Mouse (Mus musculus) heart, embryonic 12.5 days (tissue): ENCODE data around the gene Disp2. TPM values are rescaled to one million over a fixed set of nuclear protein-coding genes. Genes with fewer than 3 reads are reported as not detected.

ENCODE experiments used
- ATAC-seq: fragments of 200-750 bp; cut with Nextera tagmentation; 2 replicates; pipeline ENCODE4 v1.8.0; 2017; ENCODE audit warnings: moderate TSS enrichment, moderate library complexity; ENCODE audit not compliant: insufficient number of reproducible peaks, low FRiP score
- H3K27ac ChIP-seq: fragments of 300-500 bp; sonication (generic); 2 replicates; pipeline ENCODE4 v1.5.1; 2016; ENCODE audit warnings: mild to moderate bottlenecking, moderate library complexity; ENCODE audit not compliant: poor library complexity, severe bottlenecking
- H3K27me3 ChIP-seq: fragments of 300-500 bp; sonication (generic); replicated peaks from 2 replicates; pipeline ENCODE4 v1.6.1; 2016; ENCODE audit warnings: mild to moderate bottlenecking, moderate library complexity
- H3K36me3 ChIP-seq: fragments of 300-500 bp; sonication (generic); 2 replicates; pipeline ENCODE4 v1.6.1; 2016; ENCODE audit warnings: mild to moderate bottlenecking, moderate library complexity
- H3K4me1 ChIP-seq: fragments of 300-500 bp; sonication (generic); replicated peaks from 2 replicates; pipeline ENCODE4 v1.6.1; 2016; ENCODE audit warnings: mild to moderate bottlenecking
- H3K4me2 ChIP-seq: fragments of 300-500 bp; sonication (generic); 2 replicates; pipeline ENCODE4 v1.6.1; 2016; ENCODE audit warnings: mild to moderate bottlenecking, moderate library complexity
- H3K4me3 ChIP-seq: fragments of 300-500 bp; sonication (generic); 2 replicates; pipeline ENCODE4 v1.5.1; 2016; ENCODE audit warnings: mild to moderate bottlenecking
- H3K9ac ChIP-seq: fragments of 300-500 bp; sonication (generic); 2 replicates; pipeline ENCODE4 v1.6.1; 2016; ENCODE audit warnings: mild to moderate bottlenecking, moderate library complexity
- H3K9me3 ChIP-seq: fragments of 300-500 bp; sonication (generic); replicated peaks from 2 replicates; pipeline ENCODE4 v1.6.1; 2016; ENCODE audit warnings: mild to moderate bottlenecking, moderate library complexity
- WGBS: fragments of 180-500 bp; shearing (Covaris S2); methylation state at CpG from one replicate; pipeline ENCODE4 v1.1.7; 2016; 5-methylcytosine and 5-hydroxymethylcytosine counted together
- polyA plus RNA-seq: library from polyadenylated mRNA; unstranded; fragments of >200 nt; fragmentation: Nextera tagmentation; extraction: Ambion mirVana; gene quantifications from 2 replicates; pipeline ENCODE4 v1.2.1, GENCODE M21; 2016

The Disp2 gene
- polyA plus RNA-seq, 1 experiment from 2014 or later, result 0.23 TPM

- Histone ChIP-seq H3K4me2 (no peak overlapping the region), H3K27me3 (no peaks in the 10 kb centered on the region), H3K9me3 (no peaks in the 10 kb centered on the region), H3K36me3 (peaks cover 12% of the 10 kb centered on the region), H3K4me3 (no peak overlapping the region), H3K4me1 (peaks cover 18% of the 10 kb centered on the region), H3K27ac (no peak overlapping the region), H3K9ac (no peak overlapping the region)
- WGBS, result 61% methylated on average over 1 of the region's 1 CpGs
- no peak for ATAC-seq
Measured at GRCm38 (mm10) chr2:118812724-118813123, 33.2 kb downstream of the Disp2 start.

GRCm38 (mm10) chr2:118813981-118814836, 34.7 kb downstream of the Disp2 start, which contains the start of gene Knstrn:
Knstrn (plus strand) TSS chr2:118814003.
- peak; percentile 92 for ATAC-seq
- peaks cover 27% of the 10 kb centered on the region for H3K36me3 ChIP-seq
- peak within 1 kb of the TSS; percentile 69 for H3K4me3 ChIP-seq
- H3K9ac ChIP-seq, result peak within 1 kb of the TSS; percentile 78
- peak within 1 kb of the TSS; percentile 80 for H3K4me2 ChIP-seq
- under 1% methylated on average over 49 of the region's 49 CpGs for WGBS
- H3K27me3 ChIP-seq, result no peaks in the 10 kb centered on the region
- peak within 1 kb of the TSS; percentile 20; the same call in 1 of the 2 replicates for H3K27ac ChIP-seq
- no peaks in the 10 kb centered on the region for H3K9me3 ChIP-seq
- peaks cover 18% of the 10 kb centered on the region for H3K4me1 ChIP-seq

GRCm38 (mm10) chr2:118822800-118823199, 43.3 kb downstream of the Disp2 start:
- Histone ChIP-seq H3K27me3 (no peaks in the 10 kb centered on the region), H3K4me1 (no peaks in the 10 kb centered on the region), H3K36me3 (peaks cover 79% of the 10 kb centered on the region), H3K27ac (no peak overlapping the region), H3K4me2 (no peak overlapping the region), H3K9me3 (peaks cover 4% of the 10 kb centered on the region; the same call in 1 of the 2 replicates), H3K9ac (no peak overlapping the region), H3K4me3 (no peak overlapping the region)
- 87% methylated on average over 5 of the region's 5 CpGs for WGBS
- no peak for ATAC-seq

GRCm38 (mm10) chr2:118824396-118824795, 44.9 kb downstream of the Disp2 start:
- H3K4me1 ChIP-seq, result no peaks in the 10 kb centered on the region
- H3K36me3 ChIP-seq, result peaks cover 79% of the 10 kb centered on the region
- no peak overlapping the region for H3K4me3 ChIP-seq
- H3K4me2 ChIP-seq, result no peak overlapping the region
- peaks cover 4% of the 10 kb centered on the region; the same call in 1 of the 2 replicates for H3K9me3 ChIP-seq
- no peak overlapping the region for H3K9ac ChIP-seq
- H3K27ac ChIP-seq, result no peak overlapping the region
- no peak for ATAC-seq
- no peaks in the 10 kb centered on the region for H3K27me3 ChIP-seq
- 93% methylated on average over 4 of the region's 4 CpGs for WGBS

GRCm38 (mm10) chr2:118829096-118829495, 49.6 kb downstream of the Disp2 start:
- H3K4me1 ChIP-seq, result no peaks in the 10 kb centered on the region
- peaks cover 92% of the 10 kb centered on the region for H3K36me3 ChIP-seq
- WGBS, result 95% methylated on average over 5 of the region's 5 CpGs
- H3K9ac ChIP-seq, result no peak overlapping the region
- peaks cover 4% of the 10 kb centered on the region; the same call in 1 of the 2 replicates for H3K9me3 ChIP-seq
- no peak overlapping the region for H3K4me2 ChIP-seq
- no peak overlapping the region for H3K27ac ChIP-seq
- no peaks in the 10 kb centered on the region for H3K27me3 ChIP-seq
- ATAC-seq, result no peak
- no peak overlapping the region for H3K4me3 ChIP-seq

- Histone ChIP-seq H3K4me1 (peaks cover 16% of the 10 kb centered on the region), H3K4me2 (no peak overlapping the region), H3K9me3 (no peaks in the 10 kb centered on the region), H3K27me3 (no peaks in the 10 kb centered on the region), H3K4me3 (no peak overlapping the region), H3K36me3 (peaks cover 63% of the 10 kb centered on the region), H3K27ac (no peak overlapping the region), H3K9ac (no peak overlapping the region)
- 88% methylated on average over 6 of the region's 6 CpGs for WGBS
- no peak for ATAC-seq
Measured at GRCm38 (mm10) chr2:118834061-118834460, 54.5 kb downstream of the Disp2 start.

GRCm38 (mm10) chr2:118835115-118835514, 55.6 kb downstream of the Disp2 start:
- Histone ChIP-seq H3K9me3 (no peaks in the 10 kb centered on the region), H3K27ac (peak overlapping the region; percentile 4; the same call in 1 of the 2 replicates), H3K4me1 (peaks cover 16% of the 10 kb centered on the region), H3K4me3 (no peak overlapping the region), H3K4me2 (no peak overlapping the region), H3K36me3 (peaks cover 52% of the 10 kb centered on the region), H3K9ac (no peak overlapping the region), H3K27me3 (no peaks in the 10 kb centered on the region)
- 59% methylated on average over 6 of the region's 6 CpGs for WGBS
- no peak for ATAC-seq

GRCm38 (mm10) chr2:118838330-118838729, 58.8 kb downstream of the Disp2 start:
- no peak overlapping the region for H3K27ac ChIP-seq
- peaks cover 25% of the 10 kb centered on the region for H3K4me1 ChIP-seq
- no peaks in the 10 kb centered on the region for H3K27me3 ChIP-seq
- peaks cover 22% of the 10 kb centered on the region for H3K36me3 ChIP-seq
- 32% methylated on average over 5 of the region's 5 CpGs for WGBS
- no peak overlapping the region for H3K4me2 ChIP-seq
- H3K9ac ChIP-seq, result no peak overlapping the region
- ATAC-seq, result no peak
- H3K9me3 ChIP-seq, result no peaks in the 10 kb centered on the region
- no peak overlapping the region for H3K4me3 ChIP-seq

GRCm38 (mm10) chr2:118841186-118841585, 61.7 kb downstream of the Disp2 start:
- 0 out of 2 replicates have a peak, but pooled peaks have one; percentile 30 for ATAC-seq
- H3K4me3 ChIP-seq, result no peak overlapping the region
- 67% methylated on average over 5 of the region's 5 CpGs for WGBS

GRCm38 (mm10) chr2:118841774-118842173, 62.3 kb downstream of the Disp2 start:
- Histone ChIP-seq H3K27ac (no peak overlapping the region), H3K9me3 (no peaks in the 10 kb centered on the region; the same call in 1 of the 2 replicates), H3K36me3 (no peaks in the 10 kb centered on the region), H3K4me3 (no peak overlapping the region), H3K4me2 (no peak overlapping the region), H3K9ac (no peak overlapping the region), H3K4me1 (peaks cover 25% of the 10 kb centered on the region), H3K27me3 (no peaks in the 10 kb centered on the region)
- 82% methylated on average over 4 of the region's 4 CpGs for WGBS
- peak; percentile 83 for ATAC-seq

More at GRCm38 (mm10) chr2:118841186-118841585, 61.7 kb downstream of the Disp2 start:
- peaks cover 24% of the 10 kb centered on the region for H3K4me1 ChIP-seq
- H3K36me3 ChIP-seq, result 0 out of 2 replicates have a peak, but pooled peaks cover under 1% of the 10 kb centered on the region
- H3K27me3 ChIP-seq, result no peaks in the 10 kb centered on the region
- H3K4me2 ChIP-seq, result no peak overlapping the region
- no peaks in the 10 kb centered on the region; the same call in 1 of the 2 replicates for H3K9me3 ChIP-seq
- H3K27ac ChIP-seq, result no peak overlapping the region
- no peak overlapping the region for H3K9ac ChIP-seq

- no peaks in the 10 kb centered on the region for H3K27me3 ChIP-seq
- H3K9ac ChIP-seq, result no peak overlapping the region
- no peaks in the 10 kb centered on the region for H3K36me3 ChIP-seq
- H3K4me2 ChIP-seq, result no peak overlapping the region
- ATAC-seq, result no peak
- H3K4me3 ChIP-seq, result no peak overlapping the region
- peaks cover 13% of the 10 kb centered on the region for H3K4me1 ChIP-seq
- 83% methylated on average over 3 of the region's 3 CpGs for WGBS
- no peaks in the 10 kb centered on the region; the same call in 1 of the 2 replicates for H3K9me3 ChIP-seq
- H3K27ac ChIP-seq, result no peak overlapping the region
Measured at GRCm38 (mm10) chr2:118844427-118844826, 64.9 kb downstream of the Disp2 start.
